ENCODE assay signal across 14 mouse cellular contexts in the genomic region with DNA sequence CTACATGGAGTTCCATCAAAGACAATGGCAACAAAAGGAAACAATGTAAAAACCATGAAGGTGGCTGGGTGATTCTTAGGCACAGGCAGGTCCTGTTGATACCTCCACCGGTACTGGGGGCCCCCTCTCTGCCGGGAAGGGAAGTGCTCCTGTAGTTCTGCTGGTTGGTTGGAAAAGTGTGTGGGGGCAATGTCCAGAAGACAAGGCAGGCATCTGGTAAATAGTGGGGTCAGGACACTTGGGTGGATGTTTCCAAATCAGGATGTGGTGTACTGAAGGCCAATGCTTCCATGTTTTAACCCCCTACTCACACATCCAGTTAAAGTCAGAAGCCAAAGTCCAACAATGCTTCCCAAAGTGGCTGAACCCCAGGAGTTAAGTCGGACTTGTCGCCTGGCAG. TPM values are rescaled to one million over a fixed set of nuclear protein-coding genes. Genes with fewer than 3 reads are reported as not detected.
DNase-seq lines count a peak whose midpoint lies in the region; ATAC-seq and TF ChIP-seq lines count a peak whose summit lies in the region.
"Had no signal": no experiment of that assay in that cellular context is flagged by ENCODE, and none has a peak within 500 bp of the region (broad histone marks: within the 10 kb centered on the region; RNA-seq: fewer than 3 reads in every experiment).

No protein-coding gene starts in this region.

- H3K9me3 ChIP-seq in liver, embryonic 13.5 days (replicated peaks), result no peaks in the 10 kb centered on the region
- no peaks in the 10 kb centered on the region for H3K9me3 ChIP-seq in limb, embryonic 10.5 days (replicated peaks)
- H3K9me3 ChIP-seq: midbrain, embryonic 12.5 days; neural tube, embryonic 13.5 days had no signal

- DNase-seq in CD4-positive, CD25-positive, alpha-beta regulatory T cell, adult 2 months (ENCODE audit: low read depth, low spot score), result peak; percentile 38
- peak; percentile 14 for DNase-seq in thymus, adult 2 months
- DNase-seq in thymus, postnatal 0 days (ENCODE audit: low spot score), result no peak
- no peak for DNase-seq in liver, embryonic 13.5 days
- DNase-seq in heart, adult 2 months, result no peak
- DNase-seq in limb, embryonic 10.5 days (ENCODE audit: low spot score), result no peak
- no peak for DNase-seq in embryo, embryonic 9.5 days (ENCODE audit: extremely low spot score)
- DNase-seq: heart, adult 11 months; kidney, adult 11 months; right cerebral cortex, adult 18-20 months had no signal

- 80% methylated on average over 4 of the region's 4 CpGs for WGBS in thymus, adult 2 months
- WGBS in liver, embryonic 13.5 days (ENCODE audit: insufficient replicate concordance), result 63% methylated on average over 4 of the region's 4 CpGs
- WGBS in heart, adult 2 months, result 87% methylated on average over 4 of the region's 4 CpGs
- 90% methylated on average over 4 of the region's 4 CpGs for WGBS in limb, embryonic 10.5 days

- no peaks in the 10 kb centered on the region for H3K27me3 ChIP-seq in thymus, adult 2 months (ENCODE audit: control insufficient read depth, insufficient read depth, low read length)
- H3K27me3 ChIP-seq in liver, embryonic 13.5 days, result no peaks in the 10 kb centered on the region
- H3K27me3 ChIP-seq in heart, adult 2 months (ENCODE audit: control insufficient read depth, insufficient read depth, low read length), result no peaks in the 10 kb centered on the region
- no peaks in the 10 kb centered on the region for H3K27me3 ChIP-seq in limb, embryonic 10.5 days (ENCODE audit: low read depth, poor library complexity, severe bottlenecking)
- H3K27me3 ChIP-seq: midbrain, embryonic 12.5 days; neural tube, embryonic 13.5 days; Patski had no signal

- H3K4me1 ChIP-seq in thymus, adult 2 months (replicated peaks; ENCODE audit: control insufficient read depth, insufficient read depth, low read length), result peaks cover 5% of the 10 kb centered on the region
- peaks cover 10% of the 10 kb centered on the region; the same call in 1 of the 2 replicates for H3K4me1 ChIP-seq in liver, embryonic 13.5 days (replicated peaks)
- H3K4me1 ChIP-seq in heart, adult 2 months (ENCODE audit: control insufficient read depth, insufficient read depth, low read length), result no peaks in the 10 kb centered on the region
- H3K4me1 ChIP-seq in limb, embryonic 10.5 days, result peaks cover 5% of the 10 kb centered on the region; the same call in 1 of the 2 replicates
- H3K4me1 ChIP-seq: midbrain, embryonic 12.5 days had no signal

- H3K4me3 ChIP-seq in thymus, adult 2 months (ENCODE audit: control insufficient read depth, insufficient read depth, low read length), result no peak overlapping the region
- no peak overlapping the region for H3K4me3 ChIP-seq in liver, embryonic 13.5 days (replicated peaks)
- H3K4me3 ChIP-seq in heart, adult 2 months, result no peak overlapping the region
- no peak overlapping the region for H3K4me3 ChIP-seq in limb, embryonic 10.5 days
- H3K4me3 ChIP-seq: midbrain, embryonic 12.5 days; neural tube, embryonic 13.5 days had no signal

- H3K27ac ChIP-seq in thymus, adult 2 months (ENCODE audit: control insufficient read depth, insufficient read depth, low read length), result no peak overlapping the region
- H3K27ac ChIP-seq in liver, embryonic 13.5 days, result 0 out of 2 replicates have a peak overlapping the region, but pooled peaks have one; percentile 29
- no peak overlapping the region for H3K27ac ChIP-seq in heart, adult 2 months
- H3K27ac ChIP-seq in limb, embryonic 10.5 days, result no peak overlapping the region
- H3K27ac ChIP-seq: midbrain, embryonic 12.5 days; neural tube, embryonic 13.5 days had no signal

- H3K79me2 ChIP-seq in heart, adult 2 months (replicated peaks; ENCODE audit: control insufficient read depth, insufficient read depth, low read length), result no peaks in the 10 kb centered on the region

- TF ChIP-seq CTCF in thymus, adult 2 months (IDR thresholded peaks at IDR 0.05; ENCODE audit: borderline replicate concordance, control insufficient read depth, extremely low read depth, insufficient read depth, low read length, poor library complexity), result peak; percentile 27; the same call in 1 of the 2 replicates
- TF ChIP-seq CTCF in heart, adult 2 months (IDR thresholded peaks at IDR 0.05), result no peak

- no peak overlapping the region for H3K9ac ChIP-seq in liver, embryonic 13.5 days
- H3K9ac ChIP-seq in heart, adult 2 months (ENCODE audit: low read depth, low read length), result no peak overlapping the region
- H3K9ac ChIP-seq: midbrain, embryonic 12.5 days; neural tube, embryonic 13.5 days had no signal

- no peak for TF ChIP-seq EP300 in heart, adult 2 months (IDR thresholded peaks at IDR 0.05; ENCODE audit: insufficient read depth, low read depth, low read length)

- intact Hi-C loops in heart, adult 2 months (cut with DNase I), result loop anchor here (2.0 kb wide), 2 partner anchors 105 to 269 kb away; a partner anchor contains a TSS

- TF ChIP-seq POLR2A in thymus, adult 2 months (IDR thresholded peaks at IDR 0.05; ENCODE audit: control insufficient read depth, extremely low read depth, insufficient read depth, low read length, poor library complexity), result no peak
- no peak for TF ChIP-seq POLR2A in heart, adult 2 months (IDR thresholded peaks at IDR 0.05; ENCODE audit: insufficient read depth, low read depth, low read length)

- H3K36me3 ChIP-seq in thymus, adult 2 months (ENCODE audit: control insufficient read depth, insufficient read depth, low read length), result no peaks in the 10 kb centered on the region
- H3K36me3 ChIP-seq in liver, embryonic 13.5 days, result no peaks in the 10 kb centered on the region
- no peaks in the 10 kb centered on the region for H3K36me3 ChIP-seq in heart, adult 2 months (ENCODE audit: control insufficient read depth, insufficient read depth, low read length)
- peaks cover 13% of the 10 kb centered on the region; the same call in 1 of the 2 replicates for H3K36me3 ChIP-seq in limb, embryonic 10.5 days

- no peak for ATAC-seq in CD4-positive, CD25-positive, alpha-beta regulatory T cell, adult 4 months
- peak; percentile 47; the same call in 1 of the 2 replicates for ATAC-seq in liver, embryonic 13.5 days (ENCODE audit: low read depth)
- ATAC-seq: Patski had no signal

- H3K4me2 ChIP-seq in liver, embryonic 13.5 days, result no peak overlapping the region
- H3K4me2 ChIP-seq: midbrain, embryonic 12.5 days; neural tube, embryonic 13.5 days had no signal

RNA-seq across cellular contexts. Expression of a gene that starts 17.9 kb away (rescaled TPM):
- under 1 TPM; 0.46 to 0.53 TPM for polyA plus RNA-seq in CD4-positive, CD25-positive, alpha-beta regulatory T cell, adult 4 months (2017; shearing (Covaris generic))
- polyA plus RNA-seq in thymus, adult 2 months (2012; rRNA removed), result 0.05 and 0.24 TPM in 2 replicates
- 0.32 and 0.36 TPM in 2 replicates for polyA plus RNA-seq in thymus, postnatal 0 days (2015; fragmentation: Nextera tagmentation; extraction: Ambion mirVana)
- polyA plus RNA-seq in liver, embryonic 13.5 days (2015; fragmentation: Nextera tagmentation; extraction: Ambion mirVana), result 0.15 and 0.22 TPM in 2 replicates
- total RNA-seq in heart, adult 2 months (2021), result under 1 TPM in 1 of 2 experiments, not detected in 1; 0.18 TPM
- 0.18 TPM in 1 of 2 replicates, not detected in the other for polyA plus RNA-seq in heart, adult 2 months (2012; rRNA removed)
- 0.14 and 0.51 TPM in 2 replicates for polyA plus RNA-seq in limb, embryonic 10.5 days (2016; fragmentation: Nextera tagmentation; extraction: Ambion mirVana)

Comparison
In these comparisons a context has a peak if more than half of its experiments do, and no peak if none do; other contexts are left out.
1. DNase-seq: peak in CD4-positive, CD25-positive, alpha-beta regulatory T cell, adult 2 months (single experiment) and thymus, adult 2 months (single experiment); none in thymus, postnatal 0 days (single experiment), liver, embryonic 13.5 days (single experiment), heart, adult 2 months (0 of 2), limb, embryonic 10.5 days (single experiment) and embryo, embryonic 9.5 days (single experiment).